Mouse (Mus musculus) kidney, postnatal 14 days (tissue): ENCODE data around the gene Cdk12.

Experiments used
- DNase-seq: peaks from one replicate; pipeline ENCODE4 v3.0.0; 2022; ENCODE audit warnings: mixed read lengths

Cdk12 gene

DNA sequence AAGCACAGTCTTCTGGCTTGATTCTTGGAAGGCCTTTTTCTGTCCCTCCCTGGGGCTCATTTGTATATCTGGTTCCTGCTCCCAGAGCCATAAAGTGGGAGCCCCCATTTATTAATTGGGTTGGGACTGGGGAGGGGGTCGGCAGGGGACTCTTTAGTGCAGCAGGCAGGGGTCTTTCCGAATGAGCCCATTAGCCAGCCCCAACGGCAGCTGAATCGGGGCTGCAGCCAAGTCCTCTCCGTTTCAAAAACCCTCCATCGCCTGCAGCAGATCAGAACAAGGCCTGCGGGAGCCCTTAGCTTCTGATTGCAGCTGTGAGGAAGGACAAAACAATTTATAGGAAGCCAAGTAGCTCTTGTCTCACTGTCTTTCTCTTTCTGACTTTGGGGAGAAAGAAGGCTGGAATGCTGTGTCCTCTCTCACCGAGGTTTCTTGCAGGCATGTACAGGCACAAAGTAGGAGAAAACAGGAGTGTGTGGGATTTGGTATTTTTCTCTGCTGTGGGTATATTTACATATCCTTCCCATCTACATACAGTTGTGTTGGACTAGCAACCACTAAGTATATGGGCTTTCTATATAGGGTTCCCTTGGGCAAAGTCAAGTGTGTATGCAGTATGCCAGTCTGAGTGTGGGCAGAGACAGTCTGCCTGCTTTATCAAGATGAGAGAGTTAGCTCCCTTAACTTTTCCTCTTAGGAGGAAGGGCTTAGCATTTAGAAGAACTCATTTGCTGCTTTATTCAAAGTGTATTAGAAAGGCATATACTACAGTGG is 58.0 kb downstream of the Cdk12 start:
- no peak for DNase-seq

- peak; percentile 84 for DNase-seq
These were observed 62.2 kb downstream of the Cdk12 start for GRCm38 (mm10) chr11:98265039-98265438.

- no peak for DNase-seq
These were observed 63.0 kb downstream of the Cdk12 start for GRCm38 (mm10) chr11:98265891-98266290.

DNA sequence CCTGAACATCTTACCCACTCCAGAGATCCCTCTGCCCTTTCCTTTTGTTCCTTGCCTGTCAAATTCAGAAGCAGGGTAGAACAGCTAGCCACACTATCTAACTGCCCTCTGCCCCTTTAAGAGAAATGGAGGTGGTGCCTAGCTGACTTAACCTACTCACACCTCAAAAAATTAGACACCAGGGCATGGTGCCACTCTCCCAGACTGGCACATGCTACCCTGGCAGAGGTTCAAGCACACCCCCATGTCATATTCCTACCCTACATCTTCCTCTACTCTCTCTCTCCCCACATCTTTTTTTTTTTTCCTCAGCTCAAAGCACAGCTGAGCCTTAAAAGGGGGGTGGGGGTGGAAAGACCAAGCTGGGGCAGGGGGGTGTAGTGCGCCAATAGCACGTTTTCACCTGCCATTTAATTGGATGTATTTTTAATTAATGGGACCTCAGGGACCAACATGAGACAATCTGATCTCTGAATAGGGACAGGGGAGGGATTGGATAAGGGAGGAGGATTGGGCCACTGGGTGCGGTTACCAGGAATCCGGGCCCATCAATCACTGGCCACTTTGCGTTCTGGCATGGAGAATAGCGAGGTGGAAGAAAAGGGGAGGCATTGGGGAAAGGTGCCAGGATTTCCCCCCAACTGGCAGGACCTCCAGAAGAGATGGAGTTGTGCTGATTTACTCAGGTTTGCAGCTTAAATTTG is 64.0 kb downstream of the Cdk12 start:
- no peak for DNase-seq

- no peak for DNase-seq
These were observed 67.2 kb downstream of the Cdk12 start for GRCm38 (mm10) chr11:98270066-98270465.

GRCm38 (mm10) chr11:98270466-98270865 is 67.6 kb downstream of the Cdk12 start:
- DNase-seq = no peak

DNA sequence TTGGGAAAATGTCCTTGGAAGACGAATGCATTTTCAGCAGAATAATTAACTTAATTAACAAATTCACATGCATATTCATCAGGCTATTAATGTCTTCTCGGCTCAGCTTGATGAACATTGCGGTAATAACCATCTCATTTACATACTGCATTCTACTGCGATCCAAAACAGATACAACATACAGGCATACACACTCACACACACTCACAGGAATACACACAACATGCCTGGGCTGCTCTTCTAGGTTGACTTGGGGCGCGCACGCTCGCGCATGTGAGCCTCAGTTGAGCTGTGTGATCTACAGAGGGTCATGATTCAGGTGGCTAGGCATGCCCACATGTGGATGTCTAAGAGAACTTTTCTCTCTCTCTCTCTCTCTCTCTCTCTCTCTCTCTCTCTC is 80.9 kb downstream of the Cdk12 start:
- DNase-seq = peak; percentile 21

GRCm38 (mm10) chr11:98284230-98284629 is 81.4 kb downstream of the Cdk12 start:
- DNase-seq = peak; percentile 20

- no peak for DNase-seq
These were observed 82.5 kb downstream of the Cdk12 start for GRCm38 (mm10) chr11:98285368-98285767.

DNA sequence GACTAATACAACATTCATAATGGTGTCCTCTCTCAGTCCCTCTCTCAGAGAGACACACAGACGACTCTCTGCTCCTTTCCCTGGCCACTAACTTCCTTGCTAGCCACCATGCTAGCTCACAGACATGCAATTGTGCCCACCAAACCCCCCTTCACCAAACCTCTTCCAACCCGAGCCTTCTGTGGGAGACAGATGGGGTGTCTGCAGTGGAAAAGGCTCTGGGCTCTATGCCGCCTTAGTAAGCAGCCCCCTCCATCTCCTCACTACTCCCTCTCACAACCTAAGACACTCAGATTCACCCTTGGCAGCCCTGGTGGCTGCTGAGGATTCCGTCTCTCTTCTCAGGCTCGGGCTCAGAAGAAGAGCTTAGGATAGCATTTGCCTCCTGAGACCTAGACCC is 84.7 kb downstream of the Cdk12 start:
- DNase-seq = no peak

GRCm38 (mm10) chr11:98287961-98288360 is 85.1 kb downstream of the Cdk12 start:
- DNase-seq = no peak

DNA sequence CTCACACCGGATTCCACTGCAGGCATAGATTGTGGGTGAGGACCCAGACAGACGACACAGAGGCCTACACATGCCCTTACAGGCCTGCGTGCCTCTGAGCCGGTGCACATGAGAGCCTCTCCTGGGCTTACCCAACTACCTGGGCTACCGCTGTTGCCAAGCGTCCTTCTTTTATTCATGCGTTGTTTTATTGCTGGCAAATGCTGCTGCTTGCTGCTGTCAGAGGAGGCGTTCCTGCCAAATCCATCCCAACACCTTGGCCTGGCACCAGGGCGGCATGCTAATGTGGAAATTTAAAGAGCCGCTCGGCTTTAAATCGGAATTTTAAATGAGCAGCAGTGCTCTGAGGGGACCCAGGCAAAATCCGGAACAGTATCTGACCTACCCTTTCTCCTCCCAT is 87.0 kb downstream of the Cdk12 start:
- peak; percentile 57 for DNase-seq

GRCm38 (mm10) chr11:98290906-98291305 is 88.0 kb downstream of the Cdk12 start:
- no peak for DNase-seq

DNA sequence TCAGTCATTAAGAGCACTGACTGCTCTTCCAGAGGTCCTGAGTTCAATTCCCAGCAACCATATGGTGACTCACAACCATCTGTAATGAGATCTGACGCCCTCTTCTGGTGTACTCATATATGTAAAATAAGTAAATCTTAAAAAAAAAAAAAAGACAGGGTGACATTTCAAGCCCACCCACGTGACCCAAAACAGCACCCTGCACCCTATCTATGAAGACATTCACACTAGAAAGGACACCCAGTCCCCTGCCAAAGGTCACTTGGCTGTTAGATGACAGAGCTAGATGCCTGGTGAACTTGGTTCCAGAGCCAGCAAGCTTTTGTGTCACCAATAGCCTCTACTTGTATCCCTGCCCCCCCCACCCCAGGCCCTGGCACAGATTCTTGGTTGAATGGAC is 90.2 kb downstream of the Cdk12 start:
- DNase-seq = no peak

DNA sequence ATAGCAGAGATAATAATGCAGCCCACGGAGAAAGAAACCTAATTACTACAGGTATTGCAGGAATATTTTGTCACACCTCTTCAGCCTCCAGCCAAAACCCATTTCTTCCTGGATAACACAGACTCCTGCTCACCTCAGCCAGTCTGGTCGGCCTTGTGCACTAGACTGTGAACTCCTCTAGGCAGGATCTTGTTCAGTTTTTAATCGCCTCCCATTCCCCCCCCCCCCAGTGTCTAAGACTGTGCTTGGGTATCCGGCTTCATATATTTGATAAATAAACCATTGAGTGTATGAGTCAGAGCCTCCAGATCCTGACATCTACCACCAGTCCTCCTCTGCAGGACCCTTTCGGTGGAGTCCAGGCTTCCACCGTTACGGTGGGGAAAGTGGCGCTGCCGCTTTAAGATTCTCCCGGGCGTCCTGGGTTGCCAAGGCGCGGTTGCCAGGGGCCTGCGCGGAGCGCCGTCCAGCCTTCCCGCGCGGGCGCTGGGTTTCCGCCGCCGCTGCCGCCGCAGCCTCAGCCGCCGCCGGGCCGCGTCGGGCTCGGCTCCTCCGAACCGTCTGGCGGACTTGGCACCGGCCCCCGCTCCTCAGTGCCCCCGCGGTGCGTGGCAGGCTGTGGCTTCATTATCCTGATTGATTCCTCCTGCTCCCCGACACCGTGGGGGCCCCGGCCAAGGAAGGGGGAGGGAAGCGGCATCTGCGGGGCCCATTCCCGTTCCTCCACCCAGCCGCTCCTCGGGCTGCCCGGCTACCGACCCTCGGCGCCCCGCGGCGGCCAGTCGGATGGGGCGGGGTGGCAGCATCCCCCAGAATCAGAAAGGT is 91.5 kb downstream of the Cdk12 start:
- peak; percentile 83 for DNase-seq

DNA sequence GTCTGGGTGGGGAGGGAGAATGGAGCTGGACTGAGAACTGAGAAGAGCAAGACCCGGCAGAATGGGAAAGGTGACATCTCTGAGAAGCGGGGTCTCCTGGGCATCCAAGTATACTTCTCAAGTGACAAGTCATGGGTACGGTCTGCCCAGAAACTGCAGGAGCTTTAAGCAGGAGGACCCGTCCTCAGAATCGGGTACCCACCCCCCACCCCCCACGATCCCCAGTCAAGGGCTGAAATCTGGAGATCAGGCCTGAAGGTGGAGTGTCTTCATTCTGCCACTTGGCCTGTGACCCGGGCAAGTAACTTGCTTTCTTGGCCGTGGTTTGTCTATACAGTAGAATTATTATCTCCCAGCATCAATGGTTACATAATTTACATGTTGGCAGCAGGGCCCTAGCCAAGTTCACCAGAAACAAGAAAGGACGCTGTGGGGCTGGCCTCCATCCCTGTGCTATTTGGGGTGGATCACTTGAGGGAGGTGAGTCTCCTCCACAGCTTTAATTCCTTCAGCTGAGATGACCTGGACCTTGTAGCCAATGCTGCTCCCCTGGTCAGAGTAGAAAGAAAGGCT is 92.2 kb downstream of the Cdk12 start:
- DNase-seq = no peak

GRCm38 (mm10) chr11:98296277-98296676 is 93.4 kb downstream of the Cdk12 start:
- peak; percentile 47 for DNase-seq

GRCm38 (mm10) chr11:98296916-98297315 is 94.1 kb downstream of the Cdk12 start:
- DNase-seq = peak; percentile 20

DNA sequence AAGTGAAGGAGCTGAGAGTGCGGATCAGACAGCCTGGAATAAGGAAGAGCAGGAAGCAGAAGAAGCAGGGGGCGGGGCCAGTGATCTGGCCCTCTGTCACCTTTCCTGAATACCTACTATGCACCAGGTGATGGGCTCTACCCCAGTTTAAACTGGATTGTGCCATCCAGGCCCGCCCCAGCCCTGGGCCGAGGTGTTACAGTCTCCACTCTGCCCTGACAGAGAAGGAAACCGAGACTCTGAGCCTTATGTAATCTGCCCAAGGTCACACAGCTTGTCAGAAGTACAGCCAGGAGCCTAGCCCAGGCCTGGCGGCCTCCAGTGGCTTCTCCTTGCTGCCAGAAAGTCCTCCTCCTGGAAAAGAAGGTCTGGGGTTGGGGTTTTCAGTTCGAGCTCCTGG is 94.9 kb downstream of the Cdk12 start:
- DNase-seq = peak; percentile 53

GRCm38 (mm10) chr11:98298484-98299205 is 95.8 kb downstream of the Cdk12 start:
- peak; percentile 54 for DNase-seq

GRCm38 (mm10) chr11:98313790-98314323 is 111.0 kb downstream of the Cdk12 start:
- DNase-seq = peak; percentile 66

DNA sequence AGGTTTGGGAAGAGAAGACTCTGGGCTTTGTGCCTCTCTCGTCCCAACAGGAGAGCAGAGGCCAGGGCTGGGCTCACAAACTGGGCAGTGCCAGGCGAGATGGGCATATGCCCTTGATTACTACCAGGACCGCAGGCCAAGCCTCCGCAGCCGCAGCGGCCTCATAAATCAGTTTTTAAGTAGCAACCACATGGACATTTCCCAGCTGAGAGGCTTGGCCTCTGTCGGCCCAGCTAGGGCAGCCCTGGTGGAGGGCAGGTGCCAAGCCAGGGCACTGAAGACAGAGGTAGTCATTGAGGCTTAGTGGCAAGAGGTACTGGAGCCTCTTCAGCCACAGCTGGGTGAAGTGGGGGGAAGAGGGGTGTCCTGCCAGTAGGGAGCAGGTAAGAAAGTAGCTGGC is 114.6 kb downstream of the Cdk12 start:
- no peak for DNase-seq
